Mouse (Mus musculus): ENCODE data around the gene Kdm5c. TPM values are rescaled to one million over a fixed set of nuclear protein-coding genes. Genes with fewer than 3 reads are reported as not detected.

The Kdm5c gene
- polyA plus RNA-seq (2012), result 60.9 and 86.7 TPM in 2 replicates

DNA sequence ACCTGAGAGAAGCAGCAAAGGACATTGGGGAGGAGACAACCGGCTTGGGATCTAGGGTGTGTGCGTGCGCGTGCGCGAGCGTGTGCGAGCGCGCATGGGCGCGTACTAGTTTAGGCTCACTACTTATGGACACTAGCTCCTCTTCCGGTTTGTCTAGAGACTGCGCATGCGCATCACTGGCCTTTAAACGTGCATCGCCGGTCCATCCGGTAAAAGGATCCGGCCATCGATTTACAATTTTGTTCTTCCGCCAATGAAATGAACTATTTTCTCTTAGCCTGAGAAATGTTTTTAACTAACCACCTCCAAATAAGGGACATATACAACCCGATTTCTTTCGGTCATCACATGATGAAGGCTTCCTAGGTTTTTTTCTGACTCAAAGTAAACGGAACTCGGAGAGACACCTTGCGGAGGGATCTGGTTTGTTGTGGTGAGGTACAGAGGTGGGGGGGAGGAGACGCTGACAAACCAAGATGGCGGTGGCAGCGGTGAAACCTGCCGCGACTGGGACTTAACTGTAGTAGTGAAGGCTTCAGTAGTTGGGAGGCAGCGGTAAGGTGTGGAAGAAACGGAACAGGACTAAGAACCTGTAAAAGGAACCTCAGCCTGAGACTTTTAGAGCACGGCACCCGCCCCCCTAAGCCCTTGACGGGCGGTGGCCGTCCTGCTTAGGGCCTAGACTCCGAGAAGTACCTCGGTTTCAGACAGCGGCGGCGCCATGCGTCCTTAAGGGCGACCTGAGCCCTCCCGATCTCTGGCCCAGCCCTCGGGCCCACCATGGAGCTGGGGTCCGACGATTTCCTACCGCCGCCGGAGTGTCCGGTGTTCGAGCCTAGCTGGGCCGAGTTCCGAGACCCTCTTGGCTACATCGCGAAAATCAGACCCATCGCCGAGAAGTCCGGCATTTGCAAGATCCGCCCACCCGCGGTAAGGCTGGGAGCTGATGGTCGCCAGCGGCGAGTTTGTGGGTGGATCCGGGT lies at the start of gene Kdm5c:
Gene Kdm5c (plus strand): TSS at position 240 of the 983 bp plus-strand sequence.

Other genes with a start within 250 kb of the Kdm5c start
- 39.4 and 48.6 TPM in 2 replicates for gene Hsd17b10, start 231.2 kb upstream of the Kdm5c start, polyA plus RNA-seq (2012)
- 0.82 and 1.1 TPM in 2 replicates for gene Ribc1, start 216.7 kb upstream of the Kdm5c start, polyA plus RNA-seq (2012)
- gene Smc1a, start 216.6 kb upstream of the Kdm5c start, polyA plus RNA-seq (2012), result 11.4 and 23.5 TPM in 2 replicates
- gene Iqsec2, start 88.8 kb upstream of the Kdm5c start, polyA plus RNA-seq (2012), result 19.0 and 21.4 TPM in 2 replicates
- gene Kantr, start 94.5 kb downstream of the Kdm5c start, polyA plus RNA-seq (2012), result 0.11 and 0.12 TPM in 2 replicates
- gene Tspyl2, start 109.4 kb downstream of the Kdm5c start, polyA plus RNA-seq (2012), result 20.6 and 30.9 TPM in 2 replicates
- not detected in 2 replicates for gene Gpr173, start 135.7 kb downstream of the Kdm5c start, polyA plus RNA-seq (2012)

All from megakaryocyte-erythroid progenitor cell, adult 5 weeks (primary cell).